11 mouse cellular contexts compared by ENCODE assay signal in genomic region chr3:69205266-69206054, GRCm38 (mm10). TPM values are rescaled to one million over a fixed set of nuclear protein-coding genes. Genes with fewer than 3 reads are reported as not detected.
DNase-seq lines count a peak whose midpoint lies in the region; ATAC-seq and TF ChIP-seq lines count a peak whose summit lies in the region.
"Had no signal": no experiment of that assay in that cellular context is flagged by ENCODE, and none has a peak within 500 bp of the region (broad histone marks: within the 10 kb centered on the region; RNA-seq: fewer than 3 reads in every experiment).

No protein-coding gene starts in this region.

- H3K79me2 ChIP-seq in liver, adult 2 months (ENCODE audit: control insufficient read depth, insufficient read depth, low read length): no peaks in the 10 kb centered on the region

- peak; percentile 89 for DNase-seq in heart, adult 11 months
- no peak for DNase-seq in heart, postnatal 25 days (ENCODE audit: low spot score)
- DNase-seq in gastrocnemius, postnatal 14 days: peak; percentile 10
- peak; percentile 45 for DNase-seq in liver, adult 2 months (ENCODE audit: extremely low read depth, low read depth, low spot score)
- peak; percentile 23 for DNase-seq in splenic B cell, adult 2 months (ENCODE audit: low read depth, low spot score)
- DNase-seq in urinary bladder, postnatal 14 days (ENCODE audit: low spot score): no peak
- no peak for DNase-seq in right cerebral cortex, adult 2 months (ENCODE audit: low spot score in 2 of 2)

- intact Hi-C loops in heart, postnatal 25 days (cut with DNase I): no loop called here
- intact Hi-C loops in gastrocnemius, postnatal 14 days (cut with DNase I; ENCODE audit: low total_unique reads): no loop called here

- H3K27ac ChIP-seq in liver, adult 2 months (replicated peaks; ENCODE audit: insufficient read depth, low read depth, low read length): no peak overlapping the region; the same call in 1 of the 2 replicates
- H3K27ac ChIP-seq in forebrain, embryonic 12.5 days: no peak overlapping the region
- H3K27ac ChIP-seq: stomach, embryonic 15.5 days had no signal

- no peak for TF ChIP-seq CTCF in liver, adult 2 months (IDR thresholded peaks at IDR 0.05; ENCODE audit: low read depth, low read length)

- no peaks in the 10 kb centered on the region for H3K27me3 ChIP-seq in liver, adult 2 months (ENCODE audit: control insufficient read depth, insufficient read depth, low read length)
- no peaks in the 10 kb centered on the region for H3K27me3 ChIP-seq in splenic B cell, adult 2 months (ENCODE audit: control insufficient read depth, insufficient read depth, low read length, poor library complexity, severe bottlenecking)
- H3K27me3 ChIP-seq in forebrain, embryonic 12.5 days: no peaks in the 10 kb centered on the region
- H3K27me3 ChIP-seq: stomach, embryonic 15.5 days had no signal

- H3K4me2 ChIP-seq in forebrain, embryonic 12.5 days: no peak overlapping the region
- H3K4me2 ChIP-seq: stomach, embryonic 15.5 days had no signal

- H3K9me3 ChIP-seq in forebrain, embryonic 12.5 days: no peaks in the 10 kb centered on the region
- H3K9me3 ChIP-seq: stomach, embryonic 15.5 days had no signal

- TF ChIP-seq POLR2A in liver, adult 2 months (IDR thresholded peaks at IDR 0.05; ENCODE audit: extremely low read depth, insufficient read depth, low read length): no peak

- H3K4me3 ChIP-seq in liver, adult 2 months (ENCODE audit: insufficient read depth, low read depth, low read length): no peak overlapping the region
- H3K4me3 ChIP-seq in forebrain, embryonic 12.5 days (replicated peaks): no peak overlapping the region
- H3K4me3 ChIP-seq: stomach, embryonic 15.5 days had no signal

- no peaks in the 10 kb centered on the region for H3K36me3 ChIP-seq in liver, adult 2 months (ENCODE audit: control insufficient read depth, insufficient read depth, low read length)
- no peaks in the 10 kb centered on the region for H3K36me3 ChIP-seq in splenic B cell, adult 2 months (ENCODE audit: control insufficient read depth, insufficient read depth, low read length, poor library complexity, severe bottlenecking)
- no peaks in the 10 kb centered on the region for H3K36me3 ChIP-seq in forebrain, embryonic 12.5 days (replicated peaks)
- H3K36me3 ChIP-seq: stomach, embryonic 15.5 days had no signal

- peaks cover 5% of the 10 kb centered on the region; the same call in 1 of the 2 replicates for H3K4me1 ChIP-seq in liver, adult 2 months (ENCODE audit: control insufficient read depth, insufficient read depth, low read length)
- H3K4me1 ChIP-seq in forebrain, embryonic 12.5 days: no peaks in the 10 kb centered on the region
- H3K4me1 ChIP-seq: stomach, embryonic 15.5 days had no signal

- 27% methylated on average over 7 of the region's 7 CpGs for WGBS in liver, adult 2 months
- 78% methylated on average over 7 of the region's 7 CpGs for WGBS in forebrain, embryonic 12.5 days

- no peak overlapping the region for H3K9ac ChIP-seq in liver, adult 2 months (ENCODE audit: low read depth, low read length)
- no peak overlapping the region for H3K9ac ChIP-seq in forebrain, embryonic 12.5 days
- H3K9ac ChIP-seq: stomach, embryonic 15.5 days had no signal

- no peak for ATAC-seq in forebrain, embryonic 12.5 days (ENCODE audit: low FRiP score)

RNA-seq across cellular contexts. Expression of gene Arl14, which starts 16.8 kb away (rescaled TPM):
- not detected for total RNA-seq in heart, postnatal 25 days (2021)
- not detected for total RNA-seq in gastrocnemius, postnatal 14 days (2021)
- 0.09 TPM in 1 of 2 replicates, not detected in the other for total RNA-seq in liver, adult 2 months (2014; rRNA removed)
- not detected in 2 replicates for polyA plus RNA-seq in liver, adult 2 months (2012; rRNA removed)
- not detected in 2 replicates for polyA plus RNA-seq in forebrain, embryonic 12.5 days (2016; fragmentation: Nextera tagmentation; extraction: Ambion mirVana)
- polyA plus RNA-seq: C2C12; gonadal fat pad, adult 2 months had no signal

Comparison
In these comparisons a context has a peak if more than half of its experiments do, and no peak if none do; other contexts are left out.
1. DNase-seq: peak in heart, adult 11 months (single experiment), gastrocnemius, postnatal 14 days (single experiment), liver, adult 2 months (single experiment) and splenic B cell, adult 2 months (single experiment); none in heart, postnatal 25 days (single experiment), urinary bladder, postnatal 14 days (single experiment) and right cerebral cortex, adult 2 months (0 of 2).